Mouse (Mus musculus): Measurements from ENCODE around the gene Rwdd2a. TPM values are rescaled to one million over a fixed set of nuclear protein-coding genes. Genes with fewer than 3 reads are reported as not detected.
A peak's percentile ranks its signal among the peaks of the same experiment; 100 is the strongest.

Rwdd2a gene
- 27.1 and 37.9 TPM in 2 replicates for polyA plus RNA-seq (2014; fragmentation: Nextera tagmentation; extraction: Ambion mirVana)

- Histone ChIP-seq H3K4me3 (ENCODE audit: low read depth, low read length) (peak within 1 kb of the TSS; percentile 60), H3K36me3 (ENCODE audit: control insufficient read depth, insufficient read depth, low read length) (peaks cover 6% of the 10 kb centered on the region; the same call in 1 of the 2 replicates), H3K9ac (replicated peaks; ENCODE audit: low read depth, low read length) (peak within 1 kb of the TSS; percentile 63), H3K4me1 (ENCODE audit: control insufficient read depth, insufficient read depth, low read length) (peaks cover 8% of the 10 kb centered on the region), H3K27me3 (ENCODE audit: control insufficient read depth, insufficient read depth, low read length) (no peaks in the 10 kb centered on the region), H3K27ac (ENCODE audit: low read depth, low read length) (0 out of 2 replicates have a peak within 1 kb of the TSS, but pooled peaks have one; percentile 34), H3K9me3 (ENCODE audit: control insufficient read depth, low read length) (no peaks in the 10 kb centered on the region), H3K4me2 (ENCODE audit: low read depth, low read length) (peak within 1 kb of the TSS; percentile 98)
- ATAC-seq (ENCODE audit: low read depth): peak; percentile 98
- under 1% methylated on average over 59 of the region's 59 CpGs for WGBS
Observed at GRCm38 (mm10) chr9:86571540-86572135, at the start of gene Rwdd2a, which contains the start of gene Pgm3. Rwdd2a (plus strand) TSS chr9:86571991. Pgm3 (minus strand) TSS chr9:86571842.

GRCm38 (mm10) chr9:86522335-86522734 lies 49.5 kb upstream of the Rwdd2a start:
- Histone ChIP-seq H3K4me2 (ENCODE audit: low read depth, low read length) (no peak overlapping the region), H3K27me3 (ENCODE audit: control insufficient read depth, insufficient read depth, low read length) (no peaks in the 10 kb centered on the region), H3K9me3 (ENCODE audit: control insufficient read depth, low read length) (no peaks in the 10 kb centered on the region), H3K4me3 (ENCODE audit: low read depth, low read length) (no peak overlapping the region), H3K9ac (replicated peaks; ENCODE audit: low read depth, low read length) (no peak overlapping the region), H3K27ac (ENCODE audit: low read depth, low read length) (no peak overlapping the region), H3K36me3 (ENCODE audit: control insufficient read depth, insufficient read depth, low read length) (peaks cover 35% of the 10 kb centered on the region), H3K4me1 (ENCODE audit: control insufficient read depth, insufficient read depth, low read length) (no peaks in the 10 kb centered on the region)
- ATAC-seq (ENCODE audit: low read depth): no peak

DNA sequence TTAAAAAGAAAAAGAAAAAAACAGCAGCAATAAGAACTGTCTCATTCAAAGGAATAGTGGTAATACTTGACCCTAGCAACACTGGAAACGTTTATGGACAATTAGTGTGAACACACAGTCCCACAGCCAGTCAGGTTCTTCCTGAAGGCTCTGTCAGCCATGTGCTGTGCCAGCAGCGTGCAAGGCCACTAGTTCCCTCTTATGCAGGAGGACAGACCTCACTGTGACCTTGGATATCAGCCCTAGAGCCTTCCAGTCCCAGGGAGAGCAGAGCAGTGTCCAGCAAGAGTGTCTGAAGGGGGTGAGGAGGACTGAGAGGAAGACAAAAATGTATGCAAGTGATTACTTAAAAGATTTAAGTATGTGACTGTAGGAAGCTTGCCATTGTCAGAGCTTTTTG lies 46.2 kb upstream of the Rwdd2a start:
- Histone ChIP-seq H3K36me3 (ENCODE audit: control insufficient read depth, insufficient read depth, low read length) (peaks cover 34% of the 10 kb centered on the region; the same call in 1 of the 2 replicates), H3K9ac (replicated peaks; ENCODE audit: low read depth, low read length) (no peak overlapping the region), H3K9me3 (ENCODE audit: control insufficient read depth, low read length) (no peaks in the 10 kb centered on the region), H3K27ac (ENCODE audit: low read depth, low read length) (no peak overlapping the region), H3K4me1 (ENCODE audit: control insufficient read depth, insufficient read depth, low read length) (no peaks in the 10 kb centered on the region), H3K4me2 (ENCODE audit: low read depth, low read length) (no peak overlapping the region), H3K27me3 (ENCODE audit: control insufficient read depth, insufficient read depth, low read length) (no peaks in the 10 kb centered on the region), H3K4me3 (ENCODE audit: low read depth, low read length) (no peak overlapping the region)
- ATAC-seq (ENCODE audit: low read depth): no peak
- 74% methylated on average over 2 of the region's 2 CpGs for WGBS

DNA sequence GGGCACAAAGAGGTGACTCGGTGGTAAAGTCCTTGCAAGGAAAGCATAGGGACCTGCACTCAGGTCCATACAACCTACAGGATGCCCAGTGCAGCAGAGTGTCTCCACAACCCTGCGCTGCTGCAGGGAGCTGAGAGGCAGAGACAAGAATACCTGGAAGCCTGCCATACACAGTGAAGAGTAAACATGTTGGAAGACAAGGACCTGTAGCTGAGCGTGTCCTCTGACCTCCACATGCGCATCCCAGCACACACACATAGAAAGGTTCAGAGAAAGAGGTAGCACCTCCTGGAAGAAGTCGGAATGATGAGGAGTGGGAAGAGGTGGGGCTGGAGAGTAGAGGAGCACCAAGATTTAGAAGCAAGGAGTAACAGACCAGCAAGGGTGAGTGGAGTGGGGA lies 37.7 kb upstream of the Rwdd2a start:
- 93% methylated on average over 5 of the region's 5 CpGs for WGBS
- no peaks in the 10 kb centered on the region for H3K9me3 ChIP-seq (ENCODE audit: control insufficient read depth, low read length)
- H3K4me3 ChIP-seq (ENCODE audit: low read depth, low read length): no peak overlapping the region
- H3K36me3 ChIP-seq (ENCODE audit: control insufficient read depth, insufficient read depth, low read length): peaks cover 26% of the 10 kb centered on the region
- no peak for ATAC-seq (ENCODE audit: low read depth)
- H3K27ac ChIP-seq (ENCODE audit: low read depth, low read length): no peak overlapping the region
- H3K9ac ChIP-seq (replicated peaks; ENCODE audit: low read depth, low read length): no peak overlapping the region
- H3K27me3 ChIP-seq (ENCODE audit: control insufficient read depth, insufficient read depth, low read length): no peaks in the 10 kb centered on the region
- H3K4me1 ChIP-seq (ENCODE audit: control insufficient read depth, insufficient read depth, low read length): no peaks in the 10 kb centered on the region
- H3K4me2 ChIP-seq (ENCODE audit: low read depth, low read length): no peak overlapping the region

GRCm38 (mm10) chr9:86543451-86543850 lies 28.3 kb upstream of the Rwdd2a start:
- H3K36me3 ChIP-seq (ENCODE audit: control insufficient read depth, insufficient read depth, low read length): peaks cover 24% of the 10 kb centered on the region
- 85% methylated on average over 3 of the region's 3 CpGs for WGBS
- H3K4me1 ChIP-seq (ENCODE audit: control insufficient read depth, insufficient read depth, low read length): no peaks in the 10 kb centered on the region
- no peaks in the 10 kb centered on the region for H3K27me3 ChIP-seq (ENCODE audit: control insufficient read depth, insufficient read depth, low read length)
- no peak overlapping the region for H3K4me2 ChIP-seq (ENCODE audit: low read depth, low read length)
- H3K27ac ChIP-seq (ENCODE audit: low read depth, low read length): no peak overlapping the region
- no peak overlapping the region for H3K9ac ChIP-seq (replicated peaks; ENCODE audit: low read depth, low read length)
- no peaks in the 10 kb centered on the region for H3K9me3 ChIP-seq (ENCODE audit: control insufficient read depth, low read length)
- H3K4me3 ChIP-seq (ENCODE audit: low read depth, low read length): no peak overlapping the region
- ATAC-seq (ENCODE audit: low read depth): no peak

GRCm38 (mm10) chr9:86544559-86544958 lies 27.2 kb upstream of the Rwdd2a start:
- H3K4me2 ChIP-seq (ENCODE audit: low read depth, low read length): no peak overlapping the region
- H3K9ac ChIP-seq (replicated peaks; ENCODE audit: low read depth, low read length): no peak overlapping the region
- no peaks in the 10 kb centered on the region for H3K27me3 ChIP-seq (ENCODE audit: control insufficient read depth, insufficient read depth, low read length)
- 73% methylated on average over 1 of the region's 1 CpGs for WGBS
- H3K4me1 ChIP-seq (ENCODE audit: control insufficient read depth, insufficient read depth, low read length): no peaks in the 10 kb centered on the region
- no peak overlapping the region for H3K4me3 ChIP-seq (ENCODE audit: low read depth, low read length)
- peaks cover 28% of the 10 kb centered on the region for H3K36me3 ChIP-seq (ENCODE audit: control insufficient read depth, insufficient read depth, low read length)
- no peak overlapping the region for H3K27ac ChIP-seq (ENCODE audit: low read depth, low read length)
- ATAC-seq (ENCODE audit: low read depth): no peak
- no peaks in the 10 kb centered on the region for H3K9me3 ChIP-seq (ENCODE audit: control insufficient read depth, low read length)

- no peaks in the 10 kb centered on the region for H3K4me1 ChIP-seq (ENCODE audit: control insufficient read depth, insufficient read depth, low read length)
- H3K36me3 ChIP-seq (ENCODE audit: control insufficient read depth, insufficient read depth, low read length): peaks cover 48% of the 10 kb centered on the region
- no peak for ATAC-seq (ENCODE audit: low read depth)
- no peak overlapping the region for H3K27ac ChIP-seq (ENCODE audit: low read depth, low read length)
- H3K4me2 ChIP-seq (ENCODE audit: low read depth, low read length): no peak overlapping the region
- H3K9ac ChIP-seq (replicated peaks; ENCODE audit: low read depth, low read length): no peak overlapping the region
- no peak overlapping the region for H3K4me3 ChIP-seq (ENCODE audit: low read depth, low read length)
- no peaks in the 10 kb centered on the region for H3K27me3 ChIP-seq (ENCODE audit: control insufficient read depth, insufficient read depth, low read length)
- H3K9me3 ChIP-seq (ENCODE audit: control insufficient read depth, low read length): no peaks in the 10 kb centered on the region
- WGBS: 90% methylated on average over 5 of the region's 5 CpGs
Observed at GRCm38 (mm10) chr9:86549637-86550162, 22.1 kb upstream of the Rwdd2a start.

- Histone ChIP-seq H3K36me3 (ENCODE audit: control insufficient read depth, insufficient read depth, low read length) (peaks cover 49% of the 10 kb centered on the region), H3K9me3 (ENCODE audit: control insufficient read depth, low read length) (no peaks in the 10 kb centered on the region), H3K27ac (ENCODE audit: low read depth, low read length) (no peak overlapping the region), H3K4me1 (ENCODE audit: control insufficient read depth, insufficient read depth, low read length) (no peaks in the 10 kb centered on the region), H3K27me3 (ENCODE audit: control insufficient read depth, insufficient read depth, low read length) (no peaks in the 10 kb centered on the region), H3K4me3 (ENCODE audit: low read depth, low read length) (no peak overlapping the region), H3K4me2 (ENCODE audit: low read depth, low read length) (no peak overlapping the region), H3K9ac (replicated peaks; ENCODE audit: low read depth, low read length) (no peak overlapping the region)
- 90% methylated on average over 3 of the region's 3 CpGs for WGBS
- no peak for ATAC-seq (ENCODE audit: low read depth)
Observed at GRCm38 (mm10) chr9:86550717-86551116, 21.1 kb upstream of the Rwdd2a start.

DNA sequence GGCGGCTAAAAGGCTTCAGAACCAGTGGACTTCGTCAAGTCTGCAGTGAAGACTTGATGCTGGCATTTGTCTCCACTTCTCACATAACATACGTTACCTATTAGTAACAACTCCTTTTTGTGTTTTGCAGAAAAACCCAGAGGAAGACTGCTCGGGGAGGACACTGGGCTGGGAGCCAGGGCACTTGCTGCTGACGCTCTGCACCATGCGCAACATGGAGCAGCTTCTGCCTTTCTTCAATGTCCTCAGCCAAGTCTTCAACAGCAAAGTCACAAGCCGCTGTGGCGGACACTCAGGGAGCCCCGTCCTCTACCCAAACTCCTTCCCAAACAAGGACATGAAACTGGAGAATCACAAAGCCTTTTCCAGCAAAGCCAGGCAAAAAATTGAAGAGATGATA lies 17.9 kb upstream of the Rwdd2a start:
- no peak for ATAC-seq (ENCODE audit: low read depth)
- Histone ChIP-seq H3K27me3 (ENCODE audit: control insufficient read depth, insufficient read depth, low read length) (no peaks in the 10 kb centered on the region), H3K27ac (ENCODE audit: low read depth, low read length) (no peak overlapping the region), H3K4me1 (ENCODE audit: control insufficient read depth, insufficient read depth, low read length) (no peaks in the 10 kb centered on the region), H3K9me3 (ENCODE audit: control insufficient read depth, low read length) (no peaks in the 10 kb centered on the region), H3K9ac (replicated peaks; ENCODE audit: low read depth, low read length) (no peak overlapping the region), H3K4me3 (ENCODE audit: low read depth, low read length) (no peak overlapping the region), H3K36me3 (ENCODE audit: control insufficient read depth, insufficient read depth, low read length) (peaks cover 53% of the 10 kb centered on the region), H3K4me2 (ENCODE audit: low read depth, low read length) (no peak overlapping the region)
- 87% methylated on average over 9 of the region's 9 CpGs for WGBS
